Mouse (Mus musculus) neural tube, embryonic 13.5 days (tissue): ENCODE results near the gene Itpk1. TPM values are rescaled to one million over a fixed set of nuclear protein-coding genes. Genes with fewer than 3 reads are reported as not detected.

Experiments
- ATAC-seq: fragments of 200-750 bp; cut with Nextera tagmentation; 2 replicates; pipeline ENCODE4 v1.8.0; 2017; ENCODE audit warnings: low read depth, mild to moderate bottlenecking, moderate TSS enrichment, moderate library complexity
- H3K27ac ChIP-seq: fragments of 300-500 bp; sonication (generic); replicated peaks from 2 replicates; pipeline ENCODE4 v1.5.1; 2015; ENCODE audit warnings: moderate library complexity, mild to moderate bottlenecking, inconsistent platforms
- H3K27me3 ChIP-seq: fragments of 300-500 bp; sonication (generic); 2 replicates; pipeline ENCODE4 v1.6.1; 2015; ENCODE audit warnings: mild to moderate bottlenecking, inconsistent platforms
- H3K36me3 ChIP-seq: fragments of 300-500 bp; sonication (generic); 2 replicates; pipeline ENCODE4 v1.6.1; 2015; ENCODE audit warnings: mild to moderate bottlenecking, inconsistent platforms
- H3K4me1 ChIP-seq: fragments of 300-500 bp; sonication (generic); replicated peaks from 2 replicates; pipeline ENCODE4 v1.6.1; 2015; ENCODE audit warnings: inconsistent platforms
- H3K4me2 ChIP-seq: fragments of 300-500 bp; sonication (generic); 2 replicates; pipeline ENCODE4 v1.6.1; 2015; ENCODE audit warnings: inconsistent platforms, mild to moderate bottlenecking, moderate library complexity
- H3K4me3 ChIP-seq: fragments of 300-500 bp; sonication (generic); 2 replicates; pipeline ENCODE4 v1.5.1; 2015; ENCODE audit warnings: mild to moderate bottlenecking, inconsistent platforms
- H3K9ac ChIP-seq: fragments of 300-500 bp; sonication (generic); 2 replicates; pipeline ENCODE4 v1.6.1; 2015; ENCODE audit warnings: moderate library complexity, mild to moderate bottlenecking, inconsistent platforms
- H3K9me3 ChIP-seq: fragments of 300-500 bp; sonication (generic); 2 replicates; pipeline ENCODE4 v1.6.1; 2016; ENCODE audit warnings: inconsistent platforms
- WGBS: fragments of 180-500 bp; shearing (Covaris S2); methylation state at CpG from one replicate; pipeline ENCODE4 v1.1.7; 2015; 5-methylcytosine and 5-hydroxymethylcytosine counted together
- polyA plus RNA-seq: library from polyadenylated mRNA; unstranded; fragments of >200 nt; fragmentation: Nextera tagmentation; extraction: Ambion mirVana; gene quantifications from 2 replicates; pipeline ENCODE4 v1.2.1, GENCODE M21; 2015

The Itpk1 gene
- polyA plus RNA-seq, 1 experiment from 2014 or later, result 34.0 TPM

GRCm38 (mm10) chr12:102626841-102627240, 77.9 kb downstream of the Itpk1 start:
- H3K36me3 ChIP-seq, result 0 out of 2 replicates have a peak, but pooled peaks cover under 1% of the 10 kb centered on the region
- ATAC-seq, result no peak
- WGBS, result 38% methylated on average over 7 of the region's 7 CpGs

GRCm38 (mm10) chr12:102625717-102626116, 79.0 kb downstream of the Itpk1 start:
- Histone ChIP-seq H3K9ac (no peak overlapping the region), H3K27me3 (no peaks in the 10 kb centered on the region), H3K27ac (no peak overlapping the region), H3K4me2 (no peak overlapping the region), H3K4me1 (peaks cover 7% of the 10 kb centered on the region), H3K36me3 (0 out of 2 replicates have a peak, but pooled peaks cover 8% of the 10 kb centered on the region), H3K4me3 (no peak overlapping the region), H3K9me3 (no peaks in the 10 kb centered on the region)
- no peak for ATAC-seq
- 86% methylated on average over 6 of the region's 6 CpGs for WGBS

More at GRCm38 (mm10) chr12:102626841-102627240, 77.9 kb downstream of the Itpk1 start:
- Histone ChIP-seq H3K27ac (no peak overlapping the region), H3K4me2 (no peak overlapping the region), H3K9me3 (no peaks in the 10 kb centered on the region), H3K9ac (no peak overlapping the region), H3K4me1 (peaks cover 11% of the 10 kb centered on the region), H3K27me3 (no peaks in the 10 kb centered on the region), H3K4me3 (no peak overlapping the region)

- WGBS, result 80% methylated on average over 5 of the region's 5 CpGs
- 0 out of 2 replicates have a peak, but pooled peaks cover 11% of the 10 kb centered on the region for H3K36me3 ChIP-seq
- no peak overlapping the region for H3K4me3 ChIP-seq
- no peak overlapping the region for H3K4me2 ChIP-seq
- ATAC-seq, result no peak
- no peak overlapping the region for H3K27ac ChIP-seq
- H3K9me3 ChIP-seq, result no peaks in the 10 kb centered on the region
- H3K9ac ChIP-seq, result no peak overlapping the region
- H3K4me1 ChIP-seq, result peaks cover 7% of the 10 kb centered on the region
- H3K27me3 ChIP-seq, result no peaks in the 10 kb centered on the region
These were observed 79.6 kb downstream of the Itpk1 start for GRCm38 (mm10) chr12:102625118-102625517.

GRCm38 (mm10) chr12:102623827-102624226, 80.9 kb downstream of the Itpk1 start:
- Histone ChIP-seq H3K4me3 (no peak overlapping the region), H3K36me3 (0 out of 2 replicates have a peak, but pooled peaks cover 11% of the 10 kb centered on the region), H3K9ac (no peak overlapping the region), H3K27me3 (no peaks in the 10 kb centered on the region), H3K9me3 (no peaks in the 10 kb centered on the region), H3K4me1 (peaks cover 16% of the 10 kb centered on the region), H3K4me2 (no peak overlapping the region), H3K27ac (no peak overlapping the region)
- 89% methylated on average over 9 of the region's 9 CpGs for WGBS
- ATAC-seq, result no peak

GRCm38 (mm10) chr12:102622302-102622842, 82.4 kb downstream of the Itpk1 start:
- Histone ChIP-seq H3K4me1 (peaks cover 25% of the 10 kb centered on the region), H3K9ac (no peak overlapping the region), H3K27me3 (no peaks in the 10 kb centered on the region), H3K4me3 (no peak overlapping the region), H3K27ac (no peak overlapping the region), H3K36me3 (0 out of 2 replicates have a peak, but pooled peaks cover 11% of the 10 kb centered on the region), H3K9me3 (no peaks in the 10 kb centered on the region), H3K4me2 (no peak overlapping the region)
- no peak for ATAC-seq
- 77% methylated on average over 12 of the region's 12 CpGs for WGBS

- H3K9me3 ChIP-seq, result no peaks in the 10 kb centered on the region
- H3K27ac ChIP-seq, result no peak overlapping the region
- no peak overlapping the region for H3K4me3 ChIP-seq
- H3K4me1 ChIP-seq, result peaks cover 26% of the 10 kb centered on the region
- no peaks in the 10 kb centered on the region for H3K27me3 ChIP-seq
- 0 out of 2 replicates have a peak, but pooled peaks cover 11% of the 10 kb centered on the region for H3K36me3 ChIP-seq
- WGBS, result 95% methylated on average over 4 of the region's 4 CpGs
- H3K9ac ChIP-seq, result no peak overlapping the region
- no peak for ATAC-seq
- H3K4me2 ChIP-seq, result no peak overlapping the region
These were observed 82.9 kb downstream of the Itpk1 start for GRCm38 (mm10) chr12:102621811-102622210.

GRCm38 (mm10) chr12:102621205-102621604, 83.5 kb downstream of the Itpk1 start:
- Histone ChIP-seq H3K4me1 (peaks cover 24% of the 10 kb centered on the region), H3K27ac (no peak overlapping the region), H3K4me3 (no peak overlapping the region), H3K9ac (no peak overlapping the region), H3K27me3 (no peaks in the 10 kb centered on the region), H3K36me3 (0 out of 2 replicates have a peak, but pooled peaks cover 11% of the 10 kb centered on the region), H3K4me2 (no peak overlapping the region), H3K9me3 (no peaks in the 10 kb centered on the region)
- no peak for ATAC-seq
- 87% methylated on average over 4 of the region's 4 CpGs for WGBS

GRCm38 (mm10) chr12:102619908-102620307, 84.8 kb downstream of the Itpk1 start:
- H3K9me3 ChIP-seq, result no peaks in the 10 kb centered on the region
- H3K9ac ChIP-seq, result no peak overlapping the region
- H3K4me1 ChIP-seq, result peaks cover 24% of the 10 kb centered on the region
- H3K36me3 ChIP-seq, result 0 out of 2 replicates have a peak, but pooled peaks cover 11% of the 10 kb centered on the region
- no peak overlapping the region for H3K27ac ChIP-seq
- H3K27me3 ChIP-seq, result no peaks in the 10 kb centered on the region
- H3K4me3 ChIP-seq, result no peak overlapping the region
- WGBS, result 57% methylated on average over 7 of the region's 7 CpGs
- no peak for ATAC-seq
- no peak overlapping the region for H3K4me2 ChIP-seq

- Histone ChIP-seq H3K9me3 (no peaks in the 10 kb centered on the region), H3K27me3 (no peaks in the 10 kb centered on the region), H3K36me3 (0 out of 2 replicates have a peak, but pooled peaks cover 13% of the 10 kb centered on the region), H3K27ac (peak overlapping the region; percentile 6; the same call in 1 of the 2 replicates), H3K4me3 (no peak overlapping the region), H3K9ac (no peak overlapping the region), H3K4me2 (no peak overlapping the region), H3K4me1 (peaks cover 24% of the 10 kb centered on the region)
- ATAC-seq, result no peak
- WGBS, result 60% methylated on average over 9 of the region's 9 CpGs
These were observed 86.6 kb downstream of the Itpk1 start for GRCm38 (mm10) chr12:102618085-102618484.

GRCm38 (mm10) chr12:102616843-102617519, 87.7 kb downstream of the Itpk1 start:
- H3K27ac ChIP-seq, result no peak overlapping the region
- 57% methylated on average over 7 of the region's 7 CpGs for WGBS
- H3K36me3 ChIP-seq, result 0 out of 2 replicates have a peak, but pooled peaks cover 13% of the 10 kb centered on the region
- no peak overlapping the region for H3K4me2 ChIP-seq
- no peak overlapping the region for H3K9ac ChIP-seq
- no peak for ATAC-seq
- no peaks in the 10 kb centered on the region for H3K9me3 ChIP-seq
- peaks cover 32% of the 10 kb centered on the region for H3K4me1 ChIP-seq
- H3K4me3 ChIP-seq, result no peak overlapping the region
- no peaks in the 10 kb centered on the region for H3K27me3 ChIP-seq

- no peak for ATAC-seq
- Histone ChIP-seq H3K4me2 (no peak overlapping the region), H3K36me3 (0 out of 2 replicates have a peak, but pooled peaks cover 7% of the 10 kb centered on the region), H3K4me3 (no peak overlapping the region), H3K27me3 (no peaks in the 10 kb centered on the region), H3K4me1 (peaks cover 32% of the 10 kb centered on the region), H3K9ac (no peak overlapping the region), H3K9me3 (no peaks in the 10 kb centered on the region), H3K27ac (no peak overlapping the region)
- WGBS, result 54% methylated on average over 4 of the region's 4 CpGs
These were observed 88.5 kb downstream of the Itpk1 start for GRCm38 (mm10) chr12:102616201-102616600.

- H3K9ac ChIP-seq, result no peak overlapping the region
- H3K4me2 ChIP-seq, result no peak overlapping the region
- H3K27ac ChIP-seq, result no peak overlapping the region
- H3K9me3 ChIP-seq, result no peaks in the 10 kb centered on the region
- no peak overlapping the region for H3K4me3 ChIP-seq
- 0 out of 2 replicates have a peak, but pooled peaks cover 3% of the 10 kb centered on the region for H3K36me3 ChIP-seq
- no peak for ATAC-seq
- peaks cover 33% of the 10 kb centered on the region for H3K4me1 ChIP-seq
- no peaks in the 10 kb centered on the region for H3K27me3 ChIP-seq
- WGBS, result 89% methylated on average over 4 of the region's 4 CpGs
These were observed 91.3 kb downstream of the Itpk1 start for GRCm38 (mm10) chr12:102613411-102613810.
